Mouse (Mus musculus) kidney, embryonic 16.5 days (tissue): ENCODE measurements around the gene Sec61b. TPM values are rescaled to one million over a fixed set of nuclear protein-coding genes. Genes with fewer than 3 reads are reported as not detected.

ENCODE experiments used
- ATAC-seq: fragments of 200-750 bp; cut with Nextera tagmentation; 2 replicates; pipeline ENCODE4 v1.8.0; 2017; ENCODE audit warnings: moderate TSS enrichment; ENCODE audit not compliant: low FRiP score, low TSS enrichment
- H3K27ac ChIP-seq: fragments of 300-500 bp; sonication (generic); 2 replicates; pipeline ENCODE4 v1.5.1; 2014; ENCODE audit warnings: low read length
- H3K27me3 ChIP-seq: fragments of 300-500 bp; sonication (generic); 2 replicates; pipeline ENCODE4 v1.6.1; 2014; ENCODE audit warnings: low read length, control low read depth, mixed read lengths; ENCODE audit not compliant: insufficient read depth
- H3K36me3 ChIP-seq: fragments of 300-500 bp; sonication (generic); 2 replicates; pipeline ENCODE4 v1.6.1; 2014; ENCODE audit warnings: low read length, control low read depth, mixed read lengths; ENCODE audit not compliant: insufficient read depth
- H3K4me1 ChIP-seq: fragments of 300-500 bp; sonication (generic); 2 replicates; pipeline ENCODE4 v1.6.1; 2014; ENCODE audit warnings: low read length, control low read depth, mixed read lengths; ENCODE audit not compliant: insufficient read depth
- H3K4me2 ChIP-seq: fragments of 300-500 bp; sonication (generic); replicated peaks from 2 replicates; pipeline ENCODE4 v1.6.1; 2014; ENCODE audit warnings: low read depth, low read length
- H3K4me3 ChIP-seq: fragments of 300-500 bp; sonication (generic); 2 replicates; pipeline ENCODE4 v1.5.1; 2014; ENCODE audit warnings: mild to moderate bottlenecking, low read length
- H3K9ac ChIP-seq: fragments of 300-500 bp; sonication (generic); replicated peaks from 2 replicates; pipeline ENCODE4 v1.6.1; 2014; ENCODE audit warnings: low read length
- H3K9me3 ChIP-seq: fragments of 300-500 bp; sonication (generic); 2 replicates; pipeline ENCODE4 v1.6.1; 2016; ENCODE audit warnings: low read length, control low read depth
- WGBS: fragments of 180-500 bp; shearing (Covaris S2); extraction: QIAGEN DNeasy Blood & Tissue Kit; methylation state at CpG from one replicate; pipeline ENCODE4 v1.1.7; 2014; 5-methylcytosine and 5-hydroxymethylcytosine counted together
- polyA plus RNA-seq: library from polyadenylated mRNA; unstranded; fragments of >200 nt; fragmentation: Nextera tagmentation; extraction: Ambion mirVana; gene quantifications from 2 replicates; pipeline ENCODE4 v1.2.1, GENCODE M21; 2015

The Sec61b gene
- polyA plus RNA-seq, 1 experiment from 2014 or later: 388 TPM

- Histone ChIP-seq H3K27ac (0 out of 2 replicates have a peak overlapping the region, but pooled peaks have one; percentile 7), H3K4me3 (peak overlapping the region; percentile 56), H3K9me3 (no peaks in the 10 kb centered on the region), H3K4me2 (peak overlapping the region; percentile 97), H3K9ac (peak overlapping the region; percentile 79), H3K4me1 (no peaks in the 10 kb centered on the region), H3K27me3 (peaks cover 19% of the 10 kb centered on the region; the same call in 1 of the 2 replicates), H3K36me3 (no peaks in the 10 kb centered on the region)
- ATAC-seq: peak; percentile 87
- under 1% methylated on average over 33 of the region's 33 CpGs for WGBS
Measured at GRCm38 (mm10) chr4:47437365-47438340, 36.8 kb upstream of the Sec61b start.

- Histone ChIP-seq H3K27ac (no peak overlapping the region), H3K4me2 (no peak overlapping the region), H3K9me3 (no peaks in the 10 kb centered on the region), H3K27me3 (peaks cover 19% of the 10 kb centered on the region; the same call in 1 of the 2 replicates), H3K9ac (no peak overlapping the region), H3K4me3 (no peak overlapping the region), H3K36me3 (no peaks in the 10 kb centered on the region), H3K4me1 (no peaks in the 10 kb centered on the region)
- 81% methylated on average over 6 of the region's 6 CpGs for WGBS
- no peak for ATAC-seq
Measured at GRCm38 (mm10) chr4:47438956-47439355, 35.5 kb upstream of the Sec61b start.

GRCm38 (mm10) chr4:47440951-47441350 lies 33.5 kb upstream of the Sec61b start:
- no peaks in the 10 kb centered on the region for H3K36me3 ChIP-seq
- peaks cover 8% of the 10 kb centered on the region; the same call in 1 of the 2 replicates for H3K27me3 ChIP-seq
- H3K4me2 ChIP-seq: no peak overlapping the region
- H3K4me3 ChIP-seq: no peak overlapping the region
- H3K9ac ChIP-seq: no peak overlapping the region
- no peak overlapping the region for H3K27ac ChIP-seq
- no peaks in the 10 kb centered on the region for H3K4me1 ChIP-seq
- no peaks in the 10 kb centered on the region for H3K9me3 ChIP-seq
- 86% methylated on average over 11 of the region's 11 CpGs for WGBS
- ATAC-seq: no peak

GRCm38 (mm10) chr4:47448526-47448925 lies 25.9 kb upstream of the Sec61b start:
- no peaks in the 10 kb centered on the region for H3K4me1 ChIP-seq
- 80% methylated on average over 3 of the region's 3 CpGs for WGBS
- no peak overlapping the region for H3K4me3 ChIP-seq
- H3K36me3 ChIP-seq: no peaks in the 10 kb centered on the region
- H3K27ac ChIP-seq: no peak overlapping the region
- no peaks in the 10 kb centered on the region for H3K9me3 ChIP-seq
- H3K9ac ChIP-seq: no peak overlapping the region
- no peak for ATAC-seq
- H3K4me2 ChIP-seq: no peak overlapping the region
- peaks cover 8% of the 10 kb centered on the region; the same call in 1 of the 2 replicates for H3K27me3 ChIP-seq

GRCm38 (mm10) chr4:47449116-47449515 lies 25.3 kb upstream of the Sec61b start:
- H3K36me3 ChIP-seq: no peaks in the 10 kb centered on the region
- no peak overlapping the region for H3K9ac ChIP-seq
- no peaks in the 10 kb centered on the region for H3K4me1 ChIP-seq
- H3K27ac ChIP-seq: no peak overlapping the region
- 42% methylated on average over 5 of the region's 5 CpGs for WGBS
- H3K4me3 ChIP-seq: no peak overlapping the region
- no peak overlapping the region for H3K4me2 ChIP-seq
- ATAC-seq: no peak
- H3K9me3 ChIP-seq: no peaks in the 10 kb centered on the region
- peaks cover 8% of the 10 kb centered on the region; the same call in 1 of the 2 replicates for H3K27me3 ChIP-seq

- no peak for ATAC-seq
- peaks cover 8% of the 10 kb centered on the region; the same call in 1 of the 2 replicates for H3K27me3 ChIP-seq
- no peaks in the 10 kb centered on the region for H3K4me1 ChIP-seq
- no peak overlapping the region for H3K4me2 ChIP-seq
- H3K9me3 ChIP-seq: no peaks in the 10 kb centered on the region
- 23% methylated on average over 18 of the region's 18 CpGs for whole genome bisulfite sequencing
- H3K9ac ChIP-seq: no peak overlapping the region
- no peak overlapping the region for H3K4me3 ChIP-seq
- no peak overlapping the region for H3K27ac ChIP-seq
- H3K36me3 ChIP-seq: no peaks in the 10 kb centered on the region
Measured at GRCm38 (mm10) chr4:47449586-47450522, 24.6 kb upstream of the Sec61b start.

- H3K36me3 ChIP-seq: peaks cover 57% of the 10 kb centered on the region
- 91% methylated on average over 2 of the region's 2 CpGs for WGBS
Measured at GRCm38 (mm10) chr4:47467196-47467595, 7.3 kb upstream of the Sec61b start.

GRCm38 (mm10) chr4:47473586-47473967 lies 881 bp upstream of the Sec61b start:
- ATAC-seq: peak; percentile 7; the same call in 1 of the 2 replicates
- Histone ChIP-seq H3K9ac (peak overlapping the region; percentile 90), H3K4me2 (peak overlapping the region; percentile 69), H3K36me3 (peaks cover 55% of the 10 kb centered on the region), H3K27ac (peak overlapping the region; percentile 96), H3K27me3 (no peaks in the 10 kb centered on the region), H3K9me3 (peaks cover 13% of the 10 kb centered on the region; the same call in 1 of the 2 replicates), H3K4me1 (peaks cover 24% of the 10 kb centered on the region), H3K4me3 (peak overlapping the region; percentile 88)
- 3% methylated on average over 9 of the region's 14 CpGs for WGBS

More at GRCm38 (mm10) chr4:47467196-47467595, 7.3 kb upstream of the Sec61b start:
- Histone ChIP-seq H3K27ac (no peak overlapping the region), H3K4me2 (no peak overlapping the region), H3K9ac (no peak overlapping the region), H3K27me3 (no peaks in the 10 kb centered on the region), H3K4me3 (no peak overlapping the region), H3K9me3 (peaks cover 21% of the 10 kb centered on the region), H3K4me1 (no peaks in the 10 kb centered on the region)
- no peak for ATAC-seq
